Mouse (Mus musculus) myocyte (in vitro differentiated cells): ENCODE results near the gene 1700057G04Rik. TPM values are rescaled to one million over a fixed set of nuclear protein-coding genes. Genes with fewer than 3 reads are reported as not detected.

Experiments
- H3K27me3 ChIP-seq: one replicate; pipeline ENCODE4 v1.6.1; 2011; ENCODE audit not compliant: control insufficient read depth, insufficient read depth, insufficient read length
- H3K36me3 ChIP-seq: one replicate; pipeline ENCODE4 v1.6.1; 2011; ENCODE audit not compliant: control insufficient read depth, insufficient read depth
- H3K4me2 ChIP-seq: one replicate; pipeline ENCODE4 v1.6.1; 2011; ENCODE audit warnings: low read depth, control low read depth
- H3K4me3 ChIP-seq: one replicate; pipeline ENCODE4 v1.5.1; 2011; ENCODE audit warnings: mild to moderate bottlenecking, control low read depth, moderate library complexity
- H3K79me2 ChIP-seq: one replicate; pipeline ENCODE4 v1.6.1; 2011; ENCODE audit not compliant: control insufficient read depth, insufficient read depth
- H3ac ChIP-seq: one replicate; pipeline ENCODE4 v1.6.1; 2011; ENCODE audit not compliant: control insufficient read depth, insufficient read length
- CEBPB ChIP-seq: IDR thresholded peaks from 2 replicates; pipeline ENCODE4 v1.6.1; 2011; ENCODE audit warnings: mild to moderate bottlenecking, moderate library complexity; ENCODE audit not compliant: poor library complexity, insufficient read depth, severe bottlenecking
- E2F4 ChIP-seq: IDR thresholded peaks from one replicate; pipeline ENCODE4 v1.6.1; 2011; ENCODE audit warnings: mild to moderate bottlenecking, control low read depth, moderate library complexity; ENCODE audit not compliant: insufficient read depth
- MAX ChIP-seq: IDR thresholded peaks from one replicate; pipeline ENCODE4 v1.6.1; 2011; ENCODE audit warnings: low read depth, mild to moderate bottlenecking, control low read depth
- MYOD1 ChIP-seq, 3 experiments: IDR thresholded peaks; one replicate each; pipeline ENCODE4 v1.6.1; 2011; ENCODE audit warnings: control low read depth in 2 of 3, low read depth in 2 of 3, mild to moderate bottlenecking in 2 of 3, moderate library complexity in 1 of 3; ENCODE audit not compliant: insufficient read length in 2 of 3, control insufficient read depth in 1 of 3
- MYOG ChIP-seq, 3 experiments: IDR thresholded peaks; one replicate each; pipeline ENCODE4 v1.6.1; 2011; ENCODE audit warnings: control low read depth in 2 of 3, low read depth in 2 of 3, mild to moderate bottlenecking in 2 of 3; ENCODE audit not compliant: insufficient read length in 2 of 3, control insufficient read depth in 1 of 3, insufficient read depth in 1 of 3
- POLR2A ChIP-seq: IDR thresholded peaks from one replicate; pipeline ENCODE4 v1.6.1; 2011; ENCODE audit warnings: low read depth, mild to moderate bottlenecking, control low read depth, moderate library complexity; ENCODE audit not compliant: insufficient read length
- POLR2AphosphoS2 ChIP-seq: IDR thresholded peaks from one replicate; pipeline ENCODE4 v1.6.1; 2011; ENCODE audit warnings: low read depth, control low read depth; ENCODE audit not compliant: insufficient read length
- REST ChIP-seq: IDR thresholded peaks from one replicate; pipeline ENCODE4 v1.6.1; 2011; ENCODE audit warnings: mild to moderate bottlenecking, control low read depth, moderate library complexity; ENCODE audit not compliant: insufficient read depth, insufficient read length
- SRF ChIP-seq: IDR thresholded peaks from one replicate; pipeline ENCODE4 v1.6.1; 2011; ENCODE audit warnings: low read depth; ENCODE audit not compliant: control insufficient read depth, insufficient read length
- TCF12 ChIP-seq: IDR thresholded peaks from one replicate; pipeline ENCODE4 v1.6.1; 2011; ENCODE audit warnings: mild to moderate bottlenecking, control low read depth; ENCODE audit not compliant: poor library complexity, insufficient read depth, severe bottlenecking
- TCF3 ChIP-seq: IDR thresholded peaks from one replicate; pipeline ENCODE4 v1.6.1; 2011; ENCODE audit warnings: low read depth, control low read depth; ENCODE audit not compliant: insufficient read length
- USF1 ChIP-seq: IDR thresholded peaks from one replicate; pipeline ENCODE4 v1.6.1; 2011; ENCODE audit warnings: low read depth, mild to moderate bottlenecking, control low read depth, moderate library complexity
- polyA plus RNA-seq: library from polyadenylated mRNA; unstranded; fragments of >200 nt; fragmentation: generic; extraction: Trizol; gene quantifications from one replicate; pipeline ENCODE4 v1.2.1, GENCODE M21; 2012; ENCODE audit warnings: missing spikeins

The 1700057G04Rik gene
- polyA plus RNA-seq: 0.12 TPM

DNA sequence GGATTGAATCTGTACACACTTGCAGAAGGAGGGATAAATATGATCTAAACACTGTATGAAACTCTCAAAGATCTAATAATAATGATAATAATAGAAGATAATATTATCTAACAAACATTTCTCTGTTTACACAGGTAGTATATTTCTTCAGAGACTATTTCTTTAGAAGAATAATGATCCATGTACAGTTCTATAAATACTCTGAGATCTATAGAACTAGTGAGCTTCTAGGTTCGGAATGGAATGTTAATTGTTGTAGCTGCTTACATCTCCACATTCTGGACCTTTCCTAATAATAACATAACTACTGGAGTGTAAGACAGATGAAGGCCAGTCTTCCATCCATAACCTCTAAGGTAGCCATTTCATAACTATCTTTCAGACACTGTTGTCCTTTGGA lies at the start of gene 1700057G04Rik:
TSS of gene 1700057G04Rik (plus strand) at position 301 of the 400 bp plus-strand sequence.
- Histone ChIP-seq H3K4me2 (no peak within 1 kb of the TSS), H3K27me3 (no peaks in the 10 kb centered on the region), H3K36me3 (no peaks in the 10 kb centered on the region), H3K4me3 (no peak within 1 kb of the TSS), H3ac (no peak within 1 kb of the TSS), H3K79me2 (no peaks in the 10 kb centered on the region)
- no peak for TF ChIP-seq USF1
- no peak for TF ChIP-seq REST
- TF ChIP-seq POLR2A: no peak
- TF ChIP-seq SRF: no peak
- no peak for TF ChIP-seq CEBPB
- no peak for TF ChIP-seq MYOD1 (IDR thresholded peaks at IDR 0.05; ENCODE audit: control insufficient read depth in 1 of 3, insufficient read length in 2 of 3, low read depth in 2 of 3)
- no peak for TF ChIP-seq E2F4
- no peak for TF ChIP-seq MAX
- TF ChIP-seq TCF12: no peak
- TF ChIP-seq POLR2AphosphoS2: no peak
- no peak for TF ChIP-seq MYOG (IDR thresholded peaks at IDR 0.05; ENCODE audit: control insufficient read depth in 1 of 3, insufficient read depth in 1 of 3, insufficient read length in 2 of 3, low read depth in 2 of 3)
- TF ChIP-seq TCF3: no peak

DNA sequence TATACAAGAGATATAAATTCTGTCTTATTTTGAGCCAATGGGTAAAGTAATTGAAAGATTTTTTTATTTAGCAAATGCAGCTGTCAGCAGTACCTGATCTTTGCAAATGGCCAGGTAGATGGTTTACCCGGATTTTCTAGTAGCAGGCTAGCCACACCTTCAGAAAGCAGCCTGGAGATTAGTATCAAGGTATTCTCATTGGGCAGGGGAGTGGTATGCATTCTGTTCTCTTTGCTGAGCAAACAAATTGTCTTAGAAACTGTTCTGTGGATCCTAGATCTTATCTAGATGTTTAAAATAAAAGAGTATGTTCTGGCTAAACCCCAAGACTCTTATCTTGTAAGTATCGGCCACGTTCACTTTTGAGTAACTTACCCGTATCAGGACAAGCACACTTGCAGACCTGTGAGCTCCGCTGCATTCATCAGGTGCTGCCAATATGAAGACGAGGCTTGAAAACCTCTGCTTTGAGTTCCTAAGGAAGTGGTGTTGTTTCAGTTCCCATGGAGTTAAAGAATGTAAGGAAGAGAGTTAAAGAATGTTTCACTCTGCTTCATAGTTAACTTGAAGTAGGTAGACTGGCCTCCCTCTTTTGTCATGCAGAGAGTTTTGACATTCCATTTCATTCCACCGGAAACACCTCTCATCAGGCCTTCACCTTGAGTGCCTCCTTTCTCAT lies 48.6 kb upstream of the 1700057G04Rik start:
- Histone ChIP-seq H3K27me3 (no peaks in the 10 kb centered on the region), H3K36me3 (peaks cover 44% of the 10 kb centered on the region), H3ac (no peak overlapping the region), H3K79me2 (peaks cover 17% of the 10 kb centered on the region), H3K4me3 (no peak overlapping the region), H3K4me2 (no peak overlapping the region)
- TF ChIP-seq MAX (no peak), CEBPB (no peak), REST (no peak), POLR2AphosphoS2 (no peak), USF1 (no peak), MYOD1 (IDR thresholded peaks at IDR 0.05; ENCODE audit: control insufficient read depth in 1 of 3, insufficient read length in 2 of 3, low read depth in 2 of 3) (no peak), MYOG (IDR thresholded peaks at IDR 0.05; ENCODE audit: control insufficient read depth in 1 of 3, insufficient read depth in 1 of 3, insufficient read length in 2 of 3, low read depth in 2 of 3) (no peak), E2F4 (no peak), SRF (no peak), TCF3 (no peak), POLR2A (no peak), TCF12 (no peak)

DNA sequence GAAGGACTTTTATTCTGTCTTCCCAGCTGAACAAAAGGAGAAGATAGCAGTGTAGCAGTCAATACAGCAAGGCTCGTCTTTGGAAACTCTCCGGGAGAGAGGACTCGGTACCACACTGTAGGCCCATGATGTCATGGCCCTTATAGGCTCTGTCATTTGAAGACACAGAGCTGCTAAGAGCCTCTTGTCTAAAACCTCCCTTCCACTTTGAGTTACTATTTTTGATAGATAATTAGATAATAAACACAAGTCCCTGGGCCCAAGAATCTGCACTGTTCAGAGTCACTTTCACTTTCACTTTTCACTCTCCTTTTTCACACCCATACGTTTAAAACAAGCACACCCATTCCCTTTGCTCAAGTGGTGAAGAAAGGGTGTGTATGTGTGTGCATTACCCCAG lies 43.5 kb upstream of the 1700057G04Rik start:
- H3K36me3 ChIP-seq: peaks cover 46% of the 10 kb centered on the region
- no peak for TF ChIP-seq E2F4
- TF ChIP-seq CEBPB: no peak
- no peak for TF ChIP-seq POLR2A
- no peak for TF ChIP-seq MYOD1 (IDR thresholded peaks at IDR 0.05; ENCODE audit: control insufficient read depth in 1 of 3, insufficient read length in 2 of 3, low read depth in 2 of 3)
- no peak for TF ChIP-seq USF1
- no peak for TF ChIP-seq MAX
- TF ChIP-seq POLR2AphosphoS2: no peak
- no peak for TF ChIP-seq TCF3
- TF ChIP-seq TCF12: no peak
- TF ChIP-seq MYOG (IDR thresholded peaks at IDR 0.05; ENCODE audit: control insufficient read depth in 1 of 3, insufficient read depth in 1 of 3, insufficient read length in 2 of 3, low read depth in 2 of 3): no peak
- no peak for TF ChIP-seq SRF
- TF ChIP-seq REST: no peak
- no peak overlapping the region for H3K4me3 ChIP-seq

DNA sequence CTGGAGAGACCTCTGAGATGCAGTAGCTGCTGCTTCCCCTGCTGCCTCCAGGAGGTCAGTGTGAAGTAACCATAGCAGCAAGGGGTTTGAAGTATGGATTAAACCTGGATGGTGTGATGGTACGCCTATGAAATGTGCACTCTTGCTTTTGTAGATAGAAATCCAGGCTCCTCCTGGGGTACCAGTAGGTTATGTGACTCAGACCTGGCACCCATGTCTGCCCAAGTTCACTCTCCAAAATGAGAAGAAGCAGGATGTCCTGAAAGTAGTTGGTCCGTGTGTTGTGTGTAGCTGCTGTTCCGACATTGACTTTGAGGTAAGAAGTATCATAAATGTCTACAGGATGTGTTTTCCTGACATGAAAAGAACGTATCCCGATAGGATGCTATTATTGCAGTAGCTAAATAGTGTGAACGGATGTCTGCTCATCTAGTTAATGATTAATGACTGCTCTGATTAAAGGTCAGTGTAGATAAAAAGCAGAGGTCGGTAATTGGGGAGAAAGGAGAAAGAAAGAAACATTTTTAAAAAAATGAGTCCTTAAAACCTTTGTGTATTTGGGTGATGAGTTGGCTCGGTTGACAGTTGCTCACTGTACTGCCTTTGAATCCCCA lies 42.5 kb upstream of the 1700057G04Rik start:
- peaks cover 40% of the 10 kb centered on the region for H3K36me3 ChIP-seq
- H3K27me3 ChIP-seq: no peaks in the 10 kb centered on the region
- no peak for TF ChIP-seq MYOD1 (IDR thresholded peaks at IDR 0.05; ENCODE audit: control insufficient read depth in 1 of 3, insufficient read length in 2 of 3, low read depth in 2 of 3)
- no peak for TF ChIP-seq TCF12
- H3K79me2 ChIP-seq: no peaks in the 10 kb centered on the region
- H3ac ChIP-seq: no peak overlapping the region
- no peak overlapping the region for H3K4me3 ChIP-seq
- H3K4me2 ChIP-seq: no peak overlapping the region

More for the DNA sequence above, 43.5 kb upstream of the 1700057G04Rik start:
- no peak overlapping the region for H3ac ChIP-seq
- no peaks in the 10 kb centered on the region for H3K27me3 ChIP-seq
- no peaks in the 10 kb centered on the region for H3K79me2 ChIP-seq
- H3K4me2 ChIP-seq: peak overlapping the region; percentile 61
